Mouse (Mus musculus) forebrain, embryonic 16.5 days (tissue): Measurements from ENCODE around the gene Clca2. TPM values are rescaled to one million over a fixed set of nuclear protein-coding genes. Genes with fewer than 3 reads are reported as not detected.

Experiments used
- ATAC-seq: fragments of 200-750 bp; cut with Nextera tagmentation; 2 replicates; pipeline ENCODE4 v1.8.0; 2017; ENCODE audit warnings: mild to moderate bottlenecking, moderate library complexity
- H3K27ac ChIP-seq: fragments of 300-500 bp; sonication (generic); 2 replicates; pipeline ENCODE4 v1.5.1; 2014; ENCODE audit warnings: low read length, control low read depth
- H3K27me3 ChIP-seq: fragments of 300-500 bp; sonication (generic); replicated peaks from 2 replicates; pipeline ENCODE4 v1.6.1; 2014; ENCODE audit warnings: low read length; ENCODE audit not compliant: control insufficient read depth, insufficient read depth
- H3K36me3 ChIP-seq: fragments of 300-500 bp; sonication (generic); 2 replicates; pipeline ENCODE4 v1.6.1; 2014; ENCODE audit not compliant: control insufficient read depth, insufficient read depth
- H3K4me1 ChIP-seq: fragments of 300-500 bp; sonication (generic); replicated peaks from 2 replicates; pipeline ENCODE4 v1.6.1; 2014; ENCODE audit warnings: low read length; ENCODE audit not compliant: control insufficient read depth, insufficient read depth
- H3K4me2 ChIP-seq: fragments of 300-500 bp; sonication (generic); 2 replicates; pipeline ENCODE4 v1.6.1; 2014; ENCODE audit warnings: mild to moderate bottlenecking, low read length, control low read depth
- H3K4me3 ChIP-seq: fragments of 300-500 bp; sonication (generic); replicated peaks from 2 replicates; pipeline ENCODE4 v1.5.1; 2014; ENCODE audit warnings: mild to moderate bottlenecking, low read length, control low read depth
- H3K9ac ChIP-seq: fragments of 300-500 bp; sonication (generic); replicated peaks from 2 replicates; pipeline ENCODE4 v1.6.1; 2014; ENCODE audit warnings: low read depth, low read length, control low read depth
- H3K9me3 ChIP-seq: fragments of 300-500 bp; sonication (generic); 2 replicates; pipeline ENCODE4 v1.6.1; 2016; ENCODE audit warnings: low read length; ENCODE audit not compliant: control insufficient read depth
- WGBS: fragments of 180-500 bp; shearing (Covaris S2); extraction: QIAGEN DNeasy Blood & Tissue Kit; methylation state at CpG from one replicate; pipeline ENCODE4 v1.1.7; 2014; 5-methylcytosine and 5-hydroxymethylcytosine counted together
- polyA plus RNA-seq: library from polyadenylated mRNA; unstranded; fragments of >200 nt; fragmentation: Nextera tagmentation; extraction: Ambion mirVana; gene quantifications from 2 replicates; pipeline ENCODE4 v1.2.1, GENCODE M21; 2015

Gene Clca2
- polyA plus RNA-seq, 1 experiment from 2014 or later: 0.05 TPM

DNA sequence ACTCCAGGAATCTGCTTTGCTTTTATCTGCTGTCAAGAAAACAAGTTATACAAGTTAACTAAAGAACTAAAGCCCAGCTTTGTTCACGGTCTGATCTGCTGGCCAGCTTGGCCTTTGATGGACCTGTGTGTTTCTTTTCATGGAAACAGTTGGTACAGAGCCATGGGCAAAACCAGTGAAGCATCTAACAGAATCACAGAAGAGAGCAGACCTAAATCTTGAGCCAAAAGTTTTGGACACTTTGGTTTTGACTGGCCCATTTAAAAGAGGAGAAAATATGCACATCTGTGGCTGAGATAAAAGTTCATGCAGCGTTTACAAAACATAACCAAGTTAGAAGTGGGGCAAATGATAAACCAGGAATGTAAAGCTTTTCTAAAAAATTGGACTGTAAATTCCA is 4.1 kb upstream of the Clca2 start:
- no peaks in the 10 kb centered on the region for H3K36me3 ChIP-seq
- H3K4me1 ChIP-seq: no peaks in the 10 kb centered on the region
- H3K27ac ChIP-seq: no peak overlapping the region
- 80% methylated on average over 2 of the region's 2 CpGs for WGBS
- no peaks in the 10 kb centered on the region for H3K27me3 ChIP-seq
- H3K4me3 ChIP-seq: no peak overlapping the region
- no peaks in the 10 kb centered on the region for H3K9me3 ChIP-seq
- no peak for ATAC-seq
- H3K4me2 ChIP-seq: no peak overlapping the region
- H3K9ac ChIP-seq: no peak overlapping the region

DNA sequence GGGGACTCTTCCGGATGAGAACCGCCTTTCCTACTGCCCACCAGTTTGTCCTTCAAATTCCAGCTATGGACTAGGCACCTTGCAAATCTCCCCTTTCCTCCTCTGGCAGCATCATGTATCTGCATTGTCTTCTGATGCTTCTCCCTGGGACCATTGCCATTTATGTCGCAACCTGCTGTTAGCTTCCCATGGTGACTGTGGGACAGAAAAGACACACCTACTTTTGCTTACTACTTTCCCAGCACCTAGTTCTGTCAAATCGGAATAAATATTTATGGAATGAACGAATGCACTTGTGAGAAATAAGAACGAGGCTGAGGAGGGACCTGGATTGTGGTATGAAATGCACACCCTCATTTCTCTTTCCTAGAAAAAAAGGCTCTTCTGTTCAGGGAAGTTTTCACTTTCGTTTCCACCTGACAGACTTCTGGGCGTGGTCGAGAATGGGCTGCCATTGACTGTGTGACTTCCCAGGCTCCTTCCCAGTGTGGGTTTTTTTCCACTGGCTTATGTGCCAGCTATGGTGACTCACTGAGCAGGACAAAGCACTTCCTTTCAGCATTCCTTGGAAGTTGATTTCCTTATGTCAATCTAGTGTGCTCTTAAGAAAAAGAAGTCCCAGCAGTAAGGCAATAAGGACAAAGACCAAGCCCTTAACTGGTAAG is 2.8 kb upstream of the Clca2 start:
- Histone ChIP-seq H3K4me2 (no peak overlapping the region), H3K27ac (no peak overlapping the region), H3K4me1 (no peaks in the 10 kb centered on the region), H3K9me3 (no peaks in the 10 kb centered on the region), H3K36me3 (no peaks in the 10 kb centered on the region), H3K27me3 (no peaks in the 10 kb centered on the region), H3K9ac (no peak overlapping the region), H3K4me3 (no peak overlapping the region)
- no peak for ATAC-seq
- WGBS: 86% methylated on average over 9 of the region's 9 CpGs

GRCm38 (mm10) chr3:145087857-145088598 is 11.2 kb downstream of the Clca2 start:
- no peak overlapping the region for H3K4me2 ChIP-seq
- H3K27ac ChIP-seq: no peak overlapping the region
- ATAC-seq: no peak
- no peak overlapping the region for H3K4me3 ChIP-seq
- no peak overlapping the region for H3K9ac ChIP-seq
- no peaks in the 10 kb centered on the region for H3K36me3 ChIP-seq
- no peaks in the 10 kb centered on the region for H3K9me3 ChIP-seq
- no peaks in the 10 kb centered on the region for H3K4me1 ChIP-seq
- no peaks in the 10 kb centered on the region for H3K27me3 ChIP-seq
- 78% methylated on average over 8 of the region's 8 CpGs for WGBS

DNA sequence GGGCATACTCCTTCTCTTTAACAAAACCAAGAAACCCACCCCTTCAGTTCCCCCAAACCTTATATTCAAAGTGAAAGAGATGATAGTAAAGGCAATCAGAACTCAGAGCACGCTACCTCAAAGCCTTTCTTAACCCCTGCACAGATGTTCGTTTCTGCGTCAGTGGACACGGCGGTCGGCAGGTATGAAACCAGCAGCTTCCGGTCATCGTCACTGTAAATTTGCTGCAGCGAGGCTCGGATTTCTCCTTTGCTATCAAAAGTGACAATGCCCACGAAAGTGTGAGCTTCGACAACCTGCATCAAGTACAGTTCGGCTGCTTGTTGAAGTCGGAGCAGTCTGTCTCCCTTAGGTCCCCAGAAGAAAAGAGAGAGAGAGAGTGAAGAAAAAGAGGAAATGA is 13.1 kb downstream of the Clca2 start:
- no peak for ATAC-seq

DNA sequence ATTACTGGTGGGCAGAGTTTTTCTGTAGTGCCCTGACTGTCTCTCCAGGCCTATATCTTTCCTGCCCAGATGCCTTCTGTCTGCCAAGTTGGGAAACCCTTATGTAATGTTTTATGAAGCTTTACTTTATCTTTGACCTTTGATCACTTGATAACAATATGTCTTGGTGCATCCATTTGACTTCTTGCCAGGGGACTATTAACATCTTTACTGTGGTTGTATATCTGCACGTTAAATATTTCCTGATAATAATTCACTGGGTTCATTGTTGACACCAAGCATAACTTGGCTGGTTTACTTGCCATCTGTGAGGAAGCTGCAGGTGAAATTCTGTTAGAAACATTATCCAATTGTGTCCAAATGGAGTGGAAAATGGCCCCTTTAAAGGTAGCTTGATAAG is 16.2 kb downstream of the Clca2 start:
- Histone ChIP-seq H3K27ac (no peak overlapping the region), H3K9me3 (no peaks in the 10 kb centered on the region), H3K4me1 (no peaks in the 10 kb centered on the region), H3K27me3 (no peaks in the 10 kb centered on the region), H3K9ac (no peak overlapping the region), H3K4me2 (no peak overlapping the region), H3K36me3 (no peaks in the 10 kb centered on the region), H3K4me3 (no peak overlapping the region)
- WGBS: 89% methylated on average over 1 of the region's 1 CpGs
- ATAC-seq: no peak

More for the DNA sequence above, 13.1 kb downstream of the Clca2 start:
- whole genome bisulfite sequencing: 94% methylated on average over 14 of the region's 14 CpGs
- Histone ChIP-seq H3K27me3 (no peaks in the 10 kb centered on the region), H3K4me2 (no peak overlapping the region), H3K9me3 (no peaks in the 10 kb centered on the region), H3K36me3 (no peaks in the 10 kb centered on the region), H3K9ac (no peak overlapping the region), H3K27ac (no peak overlapping the region), H3K4me3 (no peak overlapping the region), H3K4me1 (no peaks in the 10 kb centered on the region)

DNA sequence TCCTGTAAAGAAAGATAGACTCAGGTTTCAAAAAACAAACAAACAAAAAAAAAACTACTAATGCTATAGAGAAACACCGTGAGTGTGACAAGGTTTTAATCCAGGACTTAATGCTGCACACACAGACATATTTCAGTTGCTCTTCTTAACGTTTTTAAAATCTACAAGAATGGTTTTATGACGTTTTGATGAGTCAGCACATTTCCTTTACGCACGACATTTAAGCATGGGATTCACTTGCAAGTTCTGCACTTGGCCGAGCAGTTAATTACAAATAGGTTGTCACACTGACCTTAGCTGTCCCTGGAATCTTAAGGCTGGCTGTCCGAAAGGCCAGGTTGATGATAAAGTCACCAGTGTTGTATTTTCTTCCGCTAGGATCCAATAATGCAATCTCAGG is 18.3 kb downstream of the Clca2 start:
- Histone ChIP-seq H3K9ac (no peak overlapping the region), H3K36me3 (no peaks in the 10 kb centered on the region), H3K4me1 (no peaks in the 10 kb centered on the region), H3K9me3 (no peaks in the 10 kb centered on the region), H3K4me3 (no peak overlapping the region), H3K4me2 (no peak overlapping the region), H3K27me3 (no peaks in the 10 kb centered on the region), H3K27ac (no peak overlapping the region)
- ATAC-seq: no peak
- 84% methylated on average over 8 of the region's 8 CpGs for WGBS

GRCm38 (mm10) chr3:145078405-145078804 is 20.8 kb downstream of the Clca2 start:
- no peaks in the 10 kb centered on the region for H3K36me3 ChIP-seq
- H3K27me3 ChIP-seq: no peaks in the 10 kb centered on the region
- H3K4me2 ChIP-seq: no peak overlapping the region
- no peaks in the 10 kb centered on the region for H3K4me1 ChIP-seq
- no peak overlapping the region for H3K27ac ChIP-seq
- no peaks in the 10 kb centered on the region for H3K9me3 ChIP-seq
- 83% methylated on average over 6 of the region's 6 CpGs for WGBS
- no peak for ATAC-seq
- no peak overlapping the region for H3K4me3 ChIP-seq
- no peak overlapping the region for H3K9ac ChIP-seq

- Histone ChIP-seq H3K27me3 (no peaks in the 10 kb centered on the region), H3K4me3 (no peak overlapping the region), H3K27ac (no peak overlapping the region), H3K9me3 (no peaks in the 10 kb centered on the region), H3K36me3 (no peaks in the 10 kb centered on the region), H3K4me2 (no peak overlapping the region), H3K9ac (no peak overlapping the region), H3K4me1 (no peaks in the 10 kb centered on the region)
- ATAC-seq: no peak
- 98% methylated on average over 3 of the region's 3 CpGs for WGBS
Measured at GRCm38 (mm10) chr3:145072339-145072738, 26.9 kb downstream of the Clca2 start.

DNA sequence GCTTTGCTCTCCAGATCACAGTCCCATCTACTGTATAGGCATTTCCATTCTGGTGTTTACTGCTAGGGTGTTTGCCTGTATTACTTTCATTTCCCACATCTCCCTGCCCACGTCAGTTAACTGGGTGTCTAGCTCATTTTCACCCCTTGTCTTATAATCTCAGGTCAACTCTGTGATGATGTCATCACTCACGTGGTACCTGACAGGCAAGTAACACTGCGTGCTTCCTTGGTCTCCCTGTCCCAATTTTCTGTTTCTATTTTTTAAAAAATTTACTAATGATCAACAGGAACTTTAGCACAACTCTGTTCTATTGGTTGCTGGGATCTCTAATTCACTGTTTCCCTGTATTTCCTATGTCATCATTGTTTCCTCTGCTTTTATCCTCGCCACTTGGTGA is 30.3 kb downstream of the Clca2 start:
- H3K36me3 ChIP-seq: no peaks in the 10 kb centered on the region
- no peaks in the 10 kb centered on the region for H3K9me3 ChIP-seq
- no peak overlapping the region for H3K27ac ChIP-seq
- H3K4me1 ChIP-seq: no peaks in the 10 kb centered on the region
- H3K4me2 ChIP-seq: no peak overlapping the region
- no peak for ATAC-seq
- H3K4me3 ChIP-seq: no peak overlapping the region
- WGBS: 77% methylated on average over 4 of the region's 4 CpGs
- no peak overlapping the region for H3K9ac ChIP-seq
- H3K27me3 ChIP-seq: no peaks in the 10 kb centered on the region
